Mouse (Mus musculus) heart, postnatal 25 days (tissue): Measurements from ENCODE around the gene Map10. TPM values are rescaled to one million over a fixed set of nuclear protein-coding genes. Genes with fewer than 3 reads are reported as not detected.

Experiments used
- DNase-seq: peaks from one replicate; pipeline ENCODE4 v3.0.0; 2022; ENCODE audit warnings: low spot score
- intact Hi-C: fragments of 180-260 bp; cut with DNase I; formaldehyde crosslinking; loops from one replicate; pipeline ENCODE4 v1.15.1; 2025
- total RNA-seq, 2 experiments: library from RNA; stranded (reverse); gene quantifications; 2 replicates each; pipeline ENCODE4 v1.2.3; 2021

The Map10 gene
- 1 to 10 TPM; 5.2 to 5.8 TPM for total RNA-seq

GRCm38 (mm10) chr8:125669700-125670195 is at the start of gene Map10:
Gene Map10, plus strand, starts transcription at chr8:125669818.
- intact Hi-C loops: loop anchor here (5.0 kb wide), 2 partner anchors 53 to 92 kb away; no protein-coding TSS in a partner anchor

GRCm38 (mm10) chr8:125620301-125620700 is 49.3 kb upstream of the Map10 start:
- DNase-seq: no peak
- intact Hi-C loops: no loop called here

More at GRCm38 (mm10) chr8:125669700-125670195, at the start of gene Map10:
- DNase-seq: peak; percentile 74

- intact Hi-C loops: no loop called here
- DNase-seq: no peak
Observed at GRCm38 (mm10) chr8:125624287-125624686, 45.3 kb upstream of the Map10 start.

GRCm38 (mm10) chr8:125626381-125626780 is 43.2 kb upstream of the Map10 start:
- DNase-seq: no peak
- intact Hi-C loops: no loop called here

- no peak for DNase-seq
Observed at GRCm38 (mm10) chr8:125628834-125629233, 40.8 kb upstream of the Map10 start.

GRCm38 (mm10) chr8:125638411-125639058 is 31.1 kb upstream of the Map10 start:
- no peak for DNase-seq
- intact Hi-C loops: no loop called here

More at GRCm38 (mm10) chr8:125628834-125629233, 40.8 kb upstream of the Map10 start:
- intact Hi-C loops: no loop called here

- intact Hi-C loops: no loop called here
- no peak for DNase-seq
Observed at GRCm38 (mm10) chr8:125639631-125640030, 30.0 kb upstream of the Map10 start.

- intact Hi-C loops: no loop called here
- no peak for DNase-seq
Observed at GRCm38 (mm10) chr8:125640766-125641165, 28.9 kb upstream of the Map10 start.

GRCm38 (mm10) chr8:125641808-125642207 is 27.8 kb upstream of the Map10 start:
- no peak for DNase-seq
- intact Hi-C loops: no loop called here

- intact Hi-C loops: no loop called here
- no peak for DNase-seq
Observed at GRCm38 (mm10) chr8:125645757-125646478, 23.7 kb upstream of the Map10 start.

GRCm38 (mm10) chr8:125649447-125649846 is 20.2 kb upstream of the Map10 start:
- intact Hi-C loops: no loop called here
- no peak for DNase-seq

- intact Hi-C loops: no loop called here
- no peak for DNase-seq
Observed at GRCm38 (mm10) chr8:125654821-125655220, 14.8 kb upstream of the Map10 start.

- DNase-seq: no peak
- intact Hi-C loops: no loop called here
Observed at GRCm38 (mm10) chr8:125658508-125658907, 11.1 kb upstream of the Map10 start.

- no peak for DNase-seq
- intact Hi-C loops: no loop called here
Observed at GRCm38 (mm10) chr8:125658926-125659325, 10.7 kb upstream of the Map10 start.

- no peak for DNase-seq
- intact Hi-C loops: no loop called here
Observed at GRCm38 (mm10) chr8:125660397-125660796, 9.2 kb upstream of the Map10 start.

GRCm38 (mm10) chr8:125661958-125662668 is 7.5 kb upstream of the Map10 start:
- intact Hi-C loops: no loop called here
- DNase-seq: no peak

GRCm38 (mm10) chr8:125662669-125663048 is 7.0 kb upstream of the Map10 start:
- intact Hi-C loops: no loop called here
- peak; percentile 10 for DNase-seq

GRCm38 (mm10) chr8:125665183-125665875 is 4.3 kb upstream of the Map10 start:
- DNase-seq: no peak
- intact Hi-C loops: loop anchor here (5.0 kb wide), 2 partner anchors 57 to 88 kb away; no protein-coding TSS in a partner anchor

- intact Hi-C loops: loop anchor here (5.0 kb wide), 2 partner anchors 56 to 89 kb away; no protein-coding TSS in a partner anchor
- no peak for DNase-seq
Observed at GRCm38 (mm10) chr8:125665876-125666186, 3.8 kb upstream of the Map10 start.

- intact Hi-C loops: loop anchor here (5.0 kb wide), 2 partner anchors 56 to 89 kb away; no protein-coding TSS in a partner anchor
- DNase-seq: no peak
Observed at GRCm38 (mm10) chr8:125666201-125666600, 3.4 kb upstream of the Map10 start.
